Mouse (Mus musculus) left cerebral cortex, postnatal 10 days (tissue): Measurements from ENCODE around the gene Ankfy1. TPM values are rescaled to one million over a fixed set of nuclear protein-coding genes. Genes with fewer than 3 reads are reported as not detected.

Experiments
- DNase-seq, 2 experiments: peaks; one replicate each; pipeline ENCODE4 v3.0.0; 2021 to 2022; ENCODE audit warnings: low spot score in 2 of 2, mixed read lengths in 1 of 2; ENCODE audit errors: extremely low spot score in 1 of 2
- intact Hi-C: fragments of 180-260 bp; cut with DNase I; formaldehyde crosslinking; loops from one replicate; pipeline ENCODE4 v1.15.1; 2025
- microRNA-seq: library from miRNA; unstranded; fragments of <30 nt; microRNA quantifications from one replicate; pipeline ENCODE4 v1.2.0, GENCODE M21; 2022
- total RNA-seq, 2 experiments: library from RNA; stranded (reverse); gene quantifications; 2 replicates each; pipeline ENCODE4 v1.2.3; 2021

The Ankfy1 gene
- total RNA-seq, 2 experiments from 2014 or later = 39.7 to 44.2 TPM

GRCm38 (mm10) chr11:72821041-72821440, 131.2 kb downstream of the Ankfy1 start:
- no peak for DNase-seq
- intact Hi-C loops = no loop called here

Small RNA genes within 50 kb of the gene (microRNA-seq; reads per million reads assigned to microRNA genes)
- not detected for gene Gm25678

Other genes with a start within 250 kb of the Ankfy1 start
- 10 to 100 TPM; 52.8 to 55.9 TPM for gene Mybbp1a, start 248.7 kb upstream of the Ankfy1 start, total RNA-seq
- gene Spns2, start 200.1 kb upstream of the Ankfy1 start, total RNA-seq = 10 to 100 TPM; 30.8 to 37.4 TPM
- under 1 TPM in 1 of 2 experiments, not detected in 1; 0.11 TPM for gene Spns3, start 139.5 kb upstream of the Ankfy1 start, total RNA-seq
- gene Ube2g1, start 82.7 kb upstream of the Ankfy1 start, total RNA-seq = 10 to 100 TPM; 53.3 to 55.1 TPM
- gene Cyb5d2, start 106.1 kb downstream of the Ankfy1 start, total RNA-seq = 10 to 100 TPM in 1 of 2 experiments, 1 to 10 TPM in 1; 8.6 to 11.5 TPM
- gene Zzef1, start 106.2 kb downstream of the Ankfy1 start, total RNA-seq = 10 to 100 TPM; 49.3 to 49.4 TPM